Mouse (Mus musculus) adrenal gland, adult 18-20 months (tissue): ENCODE measurements at regions not wholly inside any gene's neighbourhood (a gene's known extent, or its start where the extent isn't known, plus 50 kb on each side); places are given as distances from the start of the nearest gene placed in this dataset.

ENCODE experiments used
- DNase-seq, 2 experiments: peaks; one replicate each; pipeline ENCODE4 v3.0.0; 2021 to 2022; ENCODE audit warnings: low spot score in 2 of 2

- DNase-seq, result no peak
Observed at GRCm38 (mm10) chr5:75770592-75770991, 195.9 kb downstream of the Kit start.

GRCm38 (mm10) chr5:75767213-75767612 lies 192.5 kb downstream of the Kit start:
- DNase-seq, result no peak

GRCm38 (mm10) chr5:75762374-75762773 lies 187.7 kb downstream of the Kit start:
- no peak for DNase-seq

- DNase-seq, result no peak
Observed at GRCm38 (mm10) chr5:75761459-75762310, 187.0 kb downstream of the Kit start.

- DNase-seq, result no peak
Observed at GRCm38 (mm10) chr5:75756168-75756567, 181.5 kb downstream of the Kit start.

GRCm38 (mm10) chr5:75754356-75754755 lies 179.6 kb downstream of the Kit start:
- DNase-seq, result no peak

- no peak for DNase-seq
Observed at GRCm38 (mm10) chr5:75745311-75745710, 170.6 kb downstream of the Kit start.

- DNase-seq, result no peak
Observed at GRCm38 (mm10) chr5:75744475-75745045, 169.8 kb downstream of the Kit start.

- no peak for DNase-seq
Observed at GRCm38 (mm10) chr5:75739336-75739735, 164.6 kb downstream of the Kit start.

- no peak for DNase-seq
Observed at GRCm38 (mm10) chr5:75738445-75738844, 163.7 kb downstream of the Kit start.

- DNase-seq, result no peak
Observed at GRCm38 (mm10) chr5:75737752-75738151, 163.0 kb downstream of the Kit start.

GRCm38 (mm10) chr5:75736318-75736717 lies 161.6 kb downstream of the Kit start:
- DNase-seq, result no peak

- no peak for DNase-seq
Observed at GRCm38 (mm10) chr5:75734508-75734907, 159.8 kb downstream of the Kit start.

GRCm38 (mm10) chr5:75734043-75734442 lies 159.3 kb downstream of the Kit start:
- DNase-seq, result no peak

GRCm38 (mm10) chr5:75731236-75731635 lies 156.5 kb downstream of the Kit start:
- no peak for DNase-seq

GRCm38 (mm10) chr5:75730698-75731097 lies 156.0 kb downstream of the Kit start:
- no peak for DNase-seq

- DNase-seq, result no peak
Observed at GRCm38 (mm10) chr5:75721291-75721690, 146.6 kb downstream of the Kit start.

GRCm38 (mm10) chr5:75720091-75720940 lies 145.6 kb downstream of the Kit start:
- DNase-seq, result no peak

- no peak for DNase-seq
Observed at GRCm38 (mm10) chr5:75718511-75719225, 144.0 kb downstream of the Kit start.
